Mouse (Mus musculus): ENCODE data around the gene Clec11a.

The Clec11a gene

DNA sequence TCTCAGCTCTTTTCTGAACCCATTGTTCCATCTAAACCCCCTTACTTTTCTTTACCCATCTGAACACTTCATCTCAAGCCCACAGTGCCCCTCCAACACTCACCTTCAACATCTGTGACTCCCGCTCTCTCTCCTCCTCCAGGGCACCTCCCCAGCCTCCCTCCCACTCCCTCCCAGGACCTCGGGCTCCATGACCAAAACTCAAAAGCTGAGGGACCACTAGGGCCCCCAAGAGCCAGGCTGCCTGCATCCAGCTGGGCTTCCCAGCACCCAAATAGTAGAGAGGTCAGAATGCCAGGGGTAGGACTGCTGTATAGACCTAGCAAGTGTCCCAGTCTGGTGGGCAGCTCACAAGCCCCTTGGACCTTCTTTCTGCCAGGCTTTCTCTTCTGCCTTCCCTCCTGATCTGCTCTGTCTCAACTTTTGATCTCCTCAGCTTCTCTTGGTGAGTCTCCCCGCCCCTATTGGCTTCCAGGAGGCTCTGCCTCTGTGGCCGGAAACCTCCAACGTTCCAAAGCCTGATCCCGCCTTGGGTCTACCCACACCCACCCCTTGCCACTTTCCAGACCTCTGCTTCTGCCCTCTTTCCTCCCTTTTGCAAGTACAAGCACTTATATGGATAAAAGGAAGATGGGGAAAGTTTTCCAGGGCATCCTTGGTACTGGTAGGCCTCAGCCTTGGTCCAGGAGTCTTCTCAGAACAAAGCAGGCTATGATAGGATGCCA, at the start of gene Clec11a:
Gene Clec11a (minus strand): TSS at position 387 of the 725 bp plus-strand sequence.
- WGBS: 71% methylated on average over 6 of the region's 6 CpGs

DNA sequence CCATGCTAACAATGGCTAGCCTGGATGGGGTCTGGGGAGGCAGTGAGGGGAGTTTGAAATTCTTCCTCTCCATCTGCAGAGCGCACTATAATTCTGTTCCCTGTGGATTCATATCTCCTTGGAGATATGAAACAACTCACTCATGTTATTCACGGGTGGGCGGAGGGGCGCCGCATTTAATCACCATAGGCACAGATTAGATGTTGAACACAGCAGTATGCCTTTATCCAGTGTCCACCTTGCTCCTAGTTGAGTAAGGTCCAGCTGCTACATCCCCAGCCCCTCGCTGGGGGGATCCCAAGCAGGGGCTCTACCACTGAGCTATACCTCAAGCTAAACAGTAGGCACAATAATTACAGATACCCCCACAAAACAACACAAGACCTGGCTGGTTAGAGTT, 48.7 kb upstream of the Clec11a start:
- 44% methylated on average over 6 of the region's 6 CpGs for WGBS

GRCm38 (mm10) chr7:44353601-44354340, 47.1 kb upstream of the Clec11a start:
- WGBS: 14% methylated on average over 35 of the region's 35 CpGs

GRCm38 (mm10) chr7:44352750-44353600, 46.3 kb upstream of the Clec11a start:
- 13% methylated on average over 70 of the region's 71 CpGs for WGBS

- WGBS: 13% methylated on average over 71 of the region's 71 CpGs
Observed at GRCm38 (mm10) chr7:44351881-44352749, 45.4 kb upstream of the Clec11a start.

DNA sequence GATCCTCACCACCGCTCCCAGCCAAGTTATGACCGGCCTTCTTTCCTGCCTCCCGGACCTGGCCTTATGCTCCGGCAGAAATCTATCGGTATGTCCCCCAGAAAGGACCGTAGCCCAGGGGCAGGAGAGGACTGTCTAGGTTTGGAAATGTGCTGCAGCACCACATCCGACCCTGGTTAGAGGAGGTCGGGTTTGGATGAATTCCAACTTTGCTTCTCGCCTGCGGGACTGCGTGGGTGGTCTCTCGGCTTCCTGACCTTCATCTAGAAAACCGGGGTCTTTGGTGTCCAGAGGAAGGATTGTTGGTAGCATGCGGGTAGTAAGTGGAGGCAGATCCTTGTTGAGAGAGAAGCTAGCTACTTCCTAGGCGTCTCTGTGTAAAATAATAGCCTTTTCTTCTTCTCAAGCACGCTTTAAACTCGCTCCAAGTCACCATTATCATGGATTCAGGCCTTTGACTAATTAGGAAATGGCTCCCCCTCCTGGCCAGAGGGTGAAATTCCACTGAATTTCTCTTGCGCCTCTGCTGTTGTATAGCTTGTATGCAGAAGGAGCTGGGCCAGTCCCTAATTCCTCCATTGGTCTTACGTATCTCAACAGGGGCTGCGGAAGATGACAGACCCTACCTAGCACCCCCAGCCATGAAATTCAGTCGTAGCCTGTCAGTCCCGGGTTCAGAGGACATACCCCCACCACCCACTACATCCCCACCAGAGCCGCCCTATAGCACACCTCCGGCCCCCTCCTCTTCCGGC, 44.4 kb upstream of the Clec11a start:
- 8% methylated on average over 25 of the region's 25 CpGs for WGBS

GRCm38 (mm10) chr7:44349043-44349442, 42.3 kb upstream of the Clec11a start:
- WGBS: 23% methylated on average over 3 of the region's 3 CpGs

GRCm38 (mm10) chr7:44344622-44345021, 37.9 kb upstream of the Clec11a start:
- WGBS: 53% methylated on average over 12 of the region's 12 CpGs

GRCm38 (mm10) chr7:44343459-44344015, 36.8 kb upstream of the Clec11a start:
- 24% methylated on average over 11 of the region's 11 CpGs for WGBS

DNA sequence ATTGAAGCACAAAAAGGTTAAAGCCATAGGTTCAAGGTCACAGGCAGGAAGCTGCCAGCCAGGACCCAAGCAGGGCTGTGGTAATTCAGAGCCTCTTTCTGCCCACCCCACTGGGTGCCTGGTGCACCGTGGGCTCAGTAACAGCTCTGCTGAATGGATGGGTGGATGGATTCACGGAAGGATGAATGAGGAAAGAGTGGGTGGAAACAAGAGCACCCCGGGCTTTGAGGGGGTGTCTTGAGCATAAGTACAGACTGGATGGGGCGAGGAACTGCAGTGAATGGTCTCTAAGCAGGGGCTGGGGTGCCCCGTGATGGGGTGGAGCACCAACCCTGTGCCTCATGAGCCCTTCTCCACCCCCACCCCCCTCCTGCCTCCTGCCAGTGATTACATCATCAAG, 35.0 kb upstream of the Clec11a start:
- WGBS: 41% methylated on average over 5 of the region's 5 CpGs

GRCm38 (mm10) chr7:44341119-44341518, 34.4 kb upstream of the Clec11a start:
- WGBS: 70% methylated on average over 10 of the region's 10 CpGs

- WGBS: 44% methylated on average over 6 of the region's 6 CpGs
Observed at GRCm38 (mm10) chr7:44340226-44340625, 33.5 kb upstream of the Clec11a start.

- WGBS: 3% methylated on average over 32 of the region's 32 CpGs
Observed at GRCm38 (mm10) chr7:44337121-44337849, 30.6 kb upstream of the Clec11a start.

DNA sequence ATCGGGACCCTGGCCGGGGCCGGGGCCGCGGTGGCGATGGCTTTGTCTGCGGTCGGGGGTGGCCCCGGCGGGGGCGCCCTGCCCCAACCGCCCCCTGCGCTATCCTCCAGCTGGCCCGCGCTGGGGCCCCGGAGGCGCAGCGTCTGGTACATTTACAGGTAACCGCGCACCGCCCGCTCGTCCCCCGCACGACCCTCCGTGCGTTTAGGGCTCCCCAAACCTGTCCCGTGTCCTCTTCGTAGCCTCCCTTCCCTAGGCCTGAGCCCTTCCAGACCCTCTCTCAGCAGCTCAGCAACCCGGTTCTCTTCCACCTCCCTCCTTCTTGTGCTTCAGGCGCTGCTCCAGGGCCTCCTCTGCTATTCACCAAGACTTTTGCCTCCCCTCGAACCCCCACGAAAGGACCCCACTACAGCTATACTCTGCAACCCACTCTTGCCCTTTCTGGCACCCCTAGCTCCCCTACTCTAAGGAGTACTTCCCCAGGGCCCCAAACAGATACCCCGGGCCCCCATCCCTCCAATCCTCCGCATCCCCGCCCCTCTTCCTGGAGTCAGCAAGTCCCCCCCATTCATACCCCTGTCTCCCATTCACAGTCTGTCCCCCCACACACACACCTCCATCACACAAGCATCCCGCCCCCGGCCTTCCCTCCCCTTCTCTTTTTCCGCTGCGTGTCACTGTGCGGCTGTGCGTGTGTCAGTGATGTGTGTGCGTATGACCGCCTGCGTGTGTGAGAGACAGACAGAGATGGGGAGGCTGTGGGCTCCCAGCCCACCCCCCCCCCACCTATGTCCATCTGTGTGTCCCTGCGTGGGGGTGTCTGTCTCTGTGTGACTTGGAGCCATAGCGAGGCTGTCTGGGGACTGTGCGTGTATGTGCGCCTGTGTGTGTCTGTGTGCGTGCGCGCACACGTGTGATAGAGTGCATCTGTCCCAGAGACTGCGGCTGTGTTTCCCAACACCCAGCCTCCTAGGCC, 29.6 kb upstream of the Clec11a start:
- 1% methylated on average over 49 of the region's 54 CpGs for WGBS

GRCm38 (mm10) chr7:44335031-44335878, 28.6 kb upstream of the Clec11a start:
- WGBS: 3% methylated on average over 34 of the region's 40 CpGs

- WGBS: 41% methylated on average over 14 of the region's 14 CpGs
Observed at GRCm38 (mm10) chr7:44334139-44334538, 27.4 kb upstream of the Clec11a start.

GRCm38 (mm10) chr7:44332336-44332735, 25.6 kb upstream of the Clec11a start:
- WGBS: 67% methylated on average over 3 of the region's 3 CpGs

Data from cerebral cortex, adult 2 months (tissue).